Mouse (Mus musculus): ENCODE results near the gene Itga6.

DNA sequence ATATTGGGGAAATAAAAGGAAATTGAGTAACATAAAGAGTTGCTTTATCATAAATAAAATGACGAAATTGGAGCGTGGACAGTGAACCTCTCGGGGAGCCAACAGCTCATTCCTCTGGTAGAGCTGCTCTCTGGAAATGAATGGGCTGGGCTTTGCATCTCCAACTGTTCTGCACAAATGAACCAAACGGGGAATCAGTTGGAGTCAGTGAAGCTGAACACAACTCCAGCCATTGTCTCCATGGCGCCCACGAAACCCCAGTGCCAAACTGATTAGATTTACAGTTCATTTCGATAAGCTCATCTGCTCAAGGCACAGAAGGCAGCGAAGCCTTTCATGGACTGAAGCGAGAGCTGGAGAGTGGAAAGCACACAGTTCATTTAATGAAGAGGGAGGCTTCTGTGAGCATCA, 29.8 kb downstream of the Itga6 start:
- no peak for TF ChIP-seq POLR2A (IDR thresholded peaks at IDR 0.05; ENCODE audit: borderline replicate concordance, low read depth, low read length)
- TF ChIP-seq CTCF (IDR thresholded peaks at IDR 0.05; ENCODE audit: low read depth, low read length) = no peak
